Mouse (Mus musculus): ENCODE measurements around the gene Lgi4. TPM values are rescaled to one million over a fixed set of nuclear protein-coding genes. Genes with fewer than 3 reads are reported as not detected.

Gene Lgi4
- polyA plus RNA-seq, 1 experiment: 16.0 TPM

- DNase-seq (ENCODE audit: low spot score): no peak
These were observed 46.1 kb downstream of the Lgi4 start for GRCm38 (mm10) chr7:31105061-31105768.

GRCm38 (mm10) chr7:31106166-31106565 lies 47.0 kb downstream of the Lgi4 start:
- DNase-seq (ENCODE audit: low spot score): no peak

GRCm38 (mm10) chr7:31107781-31108180 lies 48.6 kb downstream of the Lgi4 start:
- no peak for DNase-seq (ENCODE audit: low spot score)

GRCm38 (mm10) chr7:31109091-31109490 lies 49.9 kb downstream of the Lgi4 start:
- no peak for DNase-seq (ENCODE audit: low spot score)

- DNase-seq (ENCODE audit: low spot score): no peak
These were observed 50.7 kb downstream of the Lgi4 start for GRCm38 (mm10) chr7:31109796-31110195.

- no peak for DNase-seq (ENCODE audit: low spot score)
These were observed 51.8 kb downstream of the Lgi4 start for GRCm38 (mm10) chr7:31110861-31111385.

- DNase-seq (ENCODE audit: low spot score): no peak
These were observed 52.9 kb downstream of the Lgi4 start for GRCm38 (mm10) chr7:31112036-31112435.

GRCm38 (mm10) chr7:31113800-31114199 lies 54.7 kb downstream of the Lgi4 start:
- DNase-seq (ENCODE audit: low spot score): no peak

- no peak for DNase-seq (ENCODE audit: low spot score)
These were observed 55.5 kb downstream of the Lgi4 start for GRCm38 (mm10) chr7:31114646-31115045.

GRCm38 (mm10) chr7:31115182-31115581 lies 56.0 kb downstream of the Lgi4 start, which contains the start of gene Hpn:
Gene Hpn (minus strand): TSS chr7:31115290.
- DNase-seq (ENCODE audit: low spot score): no peak

- DNase-seq (ENCODE audit: low spot score): no peak
These were observed 56.5 kb downstream of the Lgi4 start for GRCm38 (mm10) chr7:31115587-31116043.

GRCm38 (mm10) chr7:31116721-31117145 lies 57.6 kb downstream of the Lgi4 start:
- DNase-seq (ENCODE audit: low spot score): no peak

GRCm38 (mm10) chr7:31117465-31117864 lies 58.3 kb downstream of the Lgi4 start:
- DNase-seq (ENCODE audit: low spot score): no peak

GRCm38 (mm10) chr7:31118486-31118885 lies 59.3 kb downstream of the Lgi4 start:
- DNase-seq (ENCODE audit: low spot score): no peak

- DNase-seq (ENCODE audit: low spot score): no peak
These were observed 60.4 kb downstream of the Lgi4 start for GRCm38 (mm10) chr7:31119556-31119955.

Other genes with a start within 250 kb of the Lgi4 start
- 0.46 and 0.55 TPM in 2 replicates for gene Ffar2, start 235.6 kb upstream of the Lgi4 start, polyA plus RNA-seq (2012; rRNA removed)
- gene Ffar3, start 203.2 kb upstream of the Lgi4 start, polyA plus RNA-seq (2012; rRNA removed): not detected in 2 replicates
- not detected in 2 replicates for gene Ffar1, start 197.8 kb upstream of the Lgi4 start, polyA plus RNA-seq (2012; rRNA removed)
- 0.49 and 0.58 TPM in 2 replicates for gene Cd22, start 179.0 kb upstream of the Lgi4 start, polyA plus RNA-seq (2012; rRNA removed)
- 0.81 and 1.1 TPM in 2 replicates for gene Mag, start 144.5 kb upstream of the Lgi4 start, polyA plus RNA-seq (2012; rRNA removed)
- not detected in 2 replicates for gene Hamp2, start 134.7 kb upstream of the Lgi4 start, polyA plus RNA-seq (2012; rRNA removed)
- gene Hamp, start 115.3 kb upstream of the Lgi4 start, polyA plus RNA-seq (2012; rRNA removed): not detected in 2 replicates
- gene Usf2, start 102.5 kb upstream of the Lgi4 start, polyA plus RNA-seq (2012; rRNA removed): 109 and 118 TPM in 2 replicates
- 38.0 and 38.9 TPM in 2 replicates for gene Lsr, start 85.9 kb upstream of the Lgi4 start, polyA plus RNA-seq (2012; rRNA removed)
- 4.9 and 7.7 TPM in 2 replicates for gene Fam187b, start 85.6 kb upstream of the Lgi4 start, polyA plus RNA-seq (2012; rRNA removed)
- 103 and 107 TPM in 2 replicates for gene Fxyd5, start 16.9 kb upstream of the Lgi4 start, polyA plus RNA-seq (2012; rRNA removed)
- 7.4 and 10.7 TPM in 2 replicates for gene Fxyd7, start 7.9 kb upstream of the Lgi4 start, polyA plus RNA-seq (2012; rRNA removed)
- 494 and 552 TPM in 2 replicates for gene Fxyd1, start 2.1 kb upstream of the Lgi4 start, polyA plus RNA-seq (2012; rRNA removed)
- gene Fxyd3, start 17.4 kb downstream of the Lgi4 start, polyA plus RNA-seq (2012; rRNA removed): 445 and 558 TPM in 2 replicates
- gene Hpn, start 55.9 kb downstream of the Lgi4 start, polyA plus RNA-seq (2012; rRNA removed): 2.2 and 2.7 TPM in 2 replicates
- gene Scn1b, start 67.7 kb downstream of the Lgi4 start, polyA plus RNA-seq (2012; rRNA removed): 49.1 and 54.5 TPM in 2 replicates
- 49.4 and 60.1 TPM in 2 replicates for gene Gramd1a, start 96.6 kb downstream of the Lgi4 start, polyA plus RNA-seq (2012; rRNA removed)
- gene Scgb2b2, start 231.2 kb downstream of the Lgi4 start, polyA plus RNA-seq (2012; rRNA removed): not detected in 2 replicates
- gene Scgb1b2, start 232.5 kb downstream of the Lgi4 start, polyA plus RNA-seq (2012; rRNA removed): not detected in 2 replicates

Data from urinary bladder, adult 2 months (tissue).